Mouse (Mus musculus) liver, embryonic 13.5 days (tissue): ENCODE data around the gene Crtam. TPM values are rescaled to one million over a fixed set of nuclear protein-coding genes. Genes with fewer than 3 reads are reported as not detected.
A peak's percentile ranks its signal among the peaks of the same experiment; 100 is the strongest.

Source experiments
- ATAC-seq: fragments of 200-750 bp; cut with Nextera tagmentation; 2 replicates; pipeline ENCODE4 v1.8.0; 2017; ENCODE audit warnings: low read depth, mild to moderate bottlenecking, moderate number of reproducible peaks, moderate library complexity
- DNase-seq: peaks from one replicate; pipeline ENCODE4 v3.0.0; 2022
- H3K27ac ChIP-seq: fragments of 300-500 bp; sonication (generic); 2 replicates; pipeline ENCODE4 v1.5.1; 2015; ENCODE audit warnings: moderate library complexity, mild to moderate bottlenecking, inconsistent platforms
- H3K27me3 ChIP-seq: fragments of 300-500 bp; sonication (generic); 2 replicates; pipeline ENCODE4 v1.6.1; 2015; ENCODE audit warnings: mild to moderate bottlenecking, inconsistent platforms
- H3K36me3 ChIP-seq: fragments of 300-500 bp; sonication (generic); 2 replicates; pipeline ENCODE4 v1.6.1; 2015; ENCODE audit warnings: mild to moderate bottlenecking, inconsistent platforms
- H3K4me1 ChIP-seq: fragments of 300-500 bp; sonication (generic); replicated peaks from 2 replicates; pipeline ENCODE4 v1.6.1; 2015; ENCODE audit warnings: inconsistent platforms
- H3K4me2 ChIP-seq: fragments of 300-500 bp; sonication (generic); 2 replicates; pipeline ENCODE4 v1.6.1; 2015; ENCODE audit warnings: inconsistent platforms, mild to moderate bottlenecking, moderate library complexity
- H3K4me3 ChIP-seq: fragments of 300-500 bp; sonication (generic); replicated peaks from 2 replicates; pipeline ENCODE4 v1.5.1; 2015; ENCODE audit warnings: mild to moderate bottlenecking, inconsistent platforms
- H3K9ac ChIP-seq: fragments of 300-500 bp; sonication (generic); 2 replicates; pipeline ENCODE4 v1.6.1; 2015; ENCODE audit warnings: mild to moderate bottlenecking, inconsistent platforms
- H3K9me3 ChIP-seq: fragments of 300-500 bp; sonication (generic); replicated peaks from 2 replicates; pipeline ENCODE4 v1.6.1; 2016; ENCODE audit warnings: inconsistent platforms
- WGBS: fragments of 180-500 bp; shearing (Covaris S2); methylation state at CpG from one replicate; pipeline ENCODE4 v1.1.7; 2015; ENCODE audit not compliant: insufficient replicate concordance; 5-methylcytosine and 5-hydroxymethylcytosine counted together
- polyA plus RNA-seq: library from polyadenylated mRNA; unstranded; fragments of >200 nt; fragmentation: Nextera tagmentation; extraction: Ambion mirVana; gene quantifications from 2 replicates; pipeline ENCODE4 v1.2.1, GENCODE M21; 2015

The Crtam gene
- polyA plus RNA-seq, 1 experiment from 2014 or later, result 0.03 TPM

DNA sequence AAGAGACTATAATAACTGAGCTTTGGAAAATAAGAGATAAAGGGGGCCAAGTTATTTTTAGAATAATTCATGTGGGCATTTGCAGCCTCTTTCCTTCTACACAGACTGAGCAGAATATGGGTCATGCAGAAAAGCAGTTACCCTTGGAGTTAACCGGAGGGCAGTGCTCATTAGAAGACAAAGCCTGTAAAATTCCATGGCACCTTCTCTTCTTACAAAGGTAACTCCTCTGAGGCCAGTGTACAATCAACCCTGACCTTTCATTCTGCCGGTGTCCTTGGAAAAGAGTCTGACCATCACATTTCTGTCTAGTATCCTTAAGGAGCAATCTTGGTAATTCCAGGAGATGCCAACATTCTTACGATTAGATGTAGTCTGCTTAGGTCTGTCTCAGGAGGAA lies 37.0 kb upstream of the Crtam start:
- 64% methylated on average over 3 of the region's 3 CpGs for WGBS
- no peaks in the 10 kb centered on the region for H3K27me3 ChIP-seq
- DNase-seq (no peak), ATAC-seq (no peak)
- no peak overlapping the region for H3K27ac ChIP-seq
- no peak overlapping the region for H3K4me3 ChIP-seq
- no peak overlapping the region for H3K9ac ChIP-seq
- no peak overlapping the region for H3K4me2 ChIP-seq
- 0 out of 2 replicates have a peak, but pooled peaks cover 3% of the 10 kb centered on the region for H3K4me1 ChIP-seq
- no peaks in the 10 kb centered on the region for H3K36me3 ChIP-seq
- no peaks in the 10 kb centered on the region for H3K9me3 ChIP-seq

DNA sequence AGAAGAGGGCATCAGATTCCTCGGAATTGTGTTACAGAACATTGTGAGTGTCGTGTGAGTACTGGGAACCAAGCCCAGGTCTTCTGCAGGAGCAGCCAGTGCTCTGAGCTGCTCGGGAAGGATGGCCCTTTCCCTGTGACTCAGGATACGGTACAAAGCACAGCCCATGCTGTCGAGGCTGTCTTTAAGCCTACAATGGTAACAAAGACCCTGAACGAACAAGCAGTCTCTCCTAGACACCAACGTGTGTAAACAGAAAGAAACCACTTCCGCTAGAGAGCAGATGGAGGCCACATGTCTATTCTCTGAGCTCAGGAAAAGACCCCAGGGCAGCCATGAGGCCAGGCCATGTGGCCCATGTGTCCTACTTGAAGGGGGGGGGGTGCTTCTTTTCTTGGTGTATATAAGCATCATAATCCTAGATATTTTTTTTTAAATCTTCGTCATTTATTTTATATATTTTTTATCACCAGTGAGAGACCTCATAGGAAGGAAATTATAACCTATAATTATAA lies 33.8 kb upstream of the Crtam start:
- Histone ChIP-seq H3K9me3 (no peaks in the 10 kb centered on the region), H3K4me3 (no peak overlapping the region), H3K27me3 (no peaks in the 10 kb centered on the region), H3K27ac (no peak overlapping the region), H3K36me3 (no peaks in the 10 kb centered on the region), H3K4me2 (no peak overlapping the region), H3K4me1 (0 out of 2 replicates have a peak, but pooled peaks cover 3% of the 10 kb centered on the region), H3K9ac (no peak overlapping the region)
- DNase-seq, result no peak
- no peak for ATAC-seq
- 63% methylated on average over 9 of the region's 9 CpGs for WGBS

DNA sequence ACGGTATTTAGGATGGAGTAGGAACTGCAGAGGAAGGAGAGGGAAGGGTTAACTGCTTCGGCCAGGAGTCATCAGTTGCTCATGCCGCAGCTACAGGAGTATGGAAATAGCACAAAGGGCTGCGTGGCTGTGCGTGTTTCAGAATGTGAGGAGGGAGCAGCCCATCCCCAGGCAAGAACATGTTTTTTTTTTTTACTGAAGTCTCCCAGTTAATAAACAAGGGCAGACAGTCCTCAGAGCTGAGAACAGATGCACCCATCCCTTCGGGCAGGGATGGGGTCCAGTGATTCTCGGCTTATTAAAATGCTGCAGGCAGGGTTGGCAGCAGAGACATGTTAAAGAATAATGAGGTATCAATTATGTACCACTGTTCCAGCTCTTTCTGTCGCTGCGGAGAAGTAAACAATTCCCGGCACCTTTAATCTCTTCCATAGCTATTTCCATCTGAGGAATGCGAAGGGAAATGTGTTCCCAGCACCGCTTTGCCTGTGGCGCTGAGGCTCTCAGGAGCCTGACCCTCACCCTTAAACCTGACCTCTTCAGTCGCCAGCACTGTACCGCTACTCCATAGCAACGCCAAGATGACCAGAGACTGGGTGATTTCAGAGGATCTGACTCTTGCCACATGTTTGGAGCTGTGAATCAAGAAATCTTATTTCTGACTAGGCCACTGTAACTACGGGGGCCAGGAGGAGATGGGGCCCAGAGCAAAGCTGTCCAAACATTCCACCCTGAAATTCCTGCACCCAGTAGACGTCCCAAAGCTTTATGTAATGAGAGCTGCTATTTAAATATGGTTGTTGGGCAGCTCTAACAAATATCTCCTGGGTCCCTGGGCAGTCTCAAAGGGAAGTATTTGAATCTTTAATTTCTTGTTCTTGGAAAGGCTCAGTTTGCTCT lies 27.4 kb upstream of the Crtam start:
- DNase-seq (no peak), ATAC-seq (no peak)
- Histone ChIP-seq H3K27me3 (no peaks in the 10 kb centered on the region), H3K9me3 (no peaks in the 10 kb centered on the region), H3K36me3 (no peaks in the 10 kb centered on the region), H3K4me1 (no peaks in the 10 kb centered on the region), H3K4me3 (no peak overlapping the region), H3K9ac (no peak overlapping the region), H3K27ac (no peak overlapping the region), H3K4me2 (no peak overlapping the region)
- WGBS, result 69% methylated on average over 18 of the region's 18 CpGs

DNA sequence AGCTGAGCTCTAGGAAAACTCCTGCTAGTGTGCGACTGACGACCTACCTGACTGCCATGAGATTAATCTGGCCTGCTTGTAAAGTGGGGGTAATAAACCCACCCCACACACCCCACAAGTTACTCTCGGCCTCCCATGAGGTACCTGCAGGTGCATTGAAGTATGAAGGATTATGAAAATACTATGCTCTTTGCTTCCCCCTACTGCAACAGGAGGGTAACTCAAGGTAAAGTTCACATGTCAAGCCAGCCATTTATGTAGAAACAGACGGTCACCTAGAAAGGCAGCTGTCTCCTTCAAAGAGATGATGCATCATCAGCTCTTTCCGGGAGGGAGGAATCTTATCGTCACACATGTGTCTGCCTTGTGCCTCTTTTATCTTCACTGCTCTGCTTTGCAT lies 25.4 kb upstream of the Crtam start:
- 67% methylated on average over 6 of the region's 6 CpGs for WGBS
- no peaks in the 10 kb centered on the region for H3K9me3 ChIP-seq
- H3K27me3 ChIP-seq, result no peaks in the 10 kb centered on the region
- no peak overlapping the region for H3K4me3 ChIP-seq
- no peak for DNase-seq
- ATAC-seq, result no peak
- H3K27ac ChIP-seq, result no peak overlapping the region
- no peak overlapping the region for H3K4me2 ChIP-seq
- no peak overlapping the region for H3K9ac ChIP-seq
- H3K36me3 ChIP-seq, result no peaks in the 10 kb centered on the region
- H3K4me1 ChIP-seq, result no peaks in the 10 kb centered on the region

DNA sequence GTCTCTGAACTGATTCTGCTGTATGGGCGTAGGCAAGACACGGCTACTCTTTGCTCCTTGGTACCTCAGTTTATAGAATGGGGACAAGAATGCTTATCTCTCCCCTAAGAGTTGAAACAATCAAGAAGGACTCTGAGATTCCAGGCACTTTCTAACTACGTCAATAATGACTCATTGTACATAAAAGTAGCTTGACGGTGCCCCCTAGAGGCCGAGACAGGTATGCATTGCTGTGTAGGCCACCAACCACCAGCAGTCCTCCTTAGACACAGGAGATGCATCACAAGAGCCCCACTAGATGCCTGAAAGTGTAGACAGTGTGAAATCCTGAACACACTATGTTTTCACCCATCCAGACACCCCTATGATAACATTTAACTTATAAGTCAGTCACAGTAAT lies 24.0 kb upstream of the Crtam start:
- 39% methylated on average over 5 of the region's 5 CpGs for WGBS
- Histone ChIP-seq H3K4me1 (no peaks in the 10 kb centered on the region), H3K36me3 (no peaks in the 10 kb centered on the region), H3K27ac (no peak overlapping the region), H3K4me2 (no peak overlapping the region), H3K27me3 (no peaks in the 10 kb centered on the region), H3K9ac (no peak overlapping the region), H3K9me3 (no peaks in the 10 kb centered on the region), H3K4me3 (no peak overlapping the region)
- ATAC-seq, result no peak
- DNase-seq, result peak; percentile 19

DNA sequence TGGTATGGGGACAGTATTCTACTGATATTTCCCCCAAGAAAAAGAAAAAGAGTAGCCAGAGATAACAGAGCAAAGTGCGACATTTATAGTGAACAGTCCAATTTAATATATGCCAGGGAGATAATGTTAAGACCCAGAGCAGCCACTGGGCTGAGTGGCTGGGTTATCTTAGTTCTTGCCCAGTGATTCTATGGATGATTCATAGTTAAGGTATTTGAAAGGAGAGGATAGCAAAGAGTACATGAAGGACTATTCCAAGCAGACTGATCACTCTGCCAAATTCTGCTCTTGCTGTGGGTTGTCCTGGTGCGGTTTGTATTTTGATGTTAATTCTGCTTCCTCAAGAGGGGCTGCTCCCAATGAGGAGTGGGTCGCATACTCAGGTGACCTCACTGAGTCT lies 17.3 kb upstream of the Crtam start:
- no peaks in the 10 kb centered on the region for H3K36me3 ChIP-seq
- H3K4me3 ChIP-seq, result no peak overlapping the region
- H3K27me3 ChIP-seq, result no peaks in the 10 kb centered on the region
- H3K4me2 ChIP-seq, result no peak overlapping the region
- DNase-seq, result no peak
- H3K9ac ChIP-seq, result no peak overlapping the region
- no peak for ATAC-seq
- H3K27ac ChIP-seq, result no peak overlapping the region
- no peaks in the 10 kb centered on the region for H3K4me1 ChIP-seq
- 62% methylated on average over 3 of the region's 3 CpGs for WGBS
- H3K9me3 ChIP-seq, result no peaks in the 10 kb centered on the region

DNA sequence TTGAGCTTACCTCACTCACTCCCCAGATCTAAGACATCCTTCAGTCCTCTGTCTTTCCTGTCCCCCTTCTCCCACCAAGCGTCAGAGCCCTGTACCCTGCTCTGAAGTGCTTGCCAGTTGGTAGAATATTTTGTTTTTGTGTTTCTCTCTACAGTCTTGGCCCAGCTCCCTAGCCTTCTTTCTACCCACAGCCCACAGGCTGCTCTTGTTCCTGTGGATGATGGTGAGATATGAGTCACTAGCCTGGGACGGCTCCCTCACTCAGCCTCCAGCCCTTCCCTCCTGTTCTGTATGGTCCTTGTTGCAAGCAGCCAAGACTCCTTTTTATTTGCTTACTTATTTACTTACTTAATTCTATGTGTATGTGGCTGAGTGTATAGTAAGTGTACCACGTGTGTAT lies 16.1 kb upstream of the Crtam start:
- Histone ChIP-seq H3K4me3 (no peak overlapping the region), H3K27me3 (no peaks in the 10 kb centered on the region), H3K36me3 (no peaks in the 10 kb centered on the region), H3K4me1 (no peaks in the 10 kb centered on the region), H3K9ac (no peak overlapping the region), H3K4me2 (no peak overlapping the region), H3K27ac (no peak overlapping the region), H3K9me3 (no peaks in the 10 kb centered on the region)
- ATAC-seq, result no peak
- DNase-seq, result no peak
- 69% methylated on average over 3 of the region's 3 CpGs for WGBS

DNA sequence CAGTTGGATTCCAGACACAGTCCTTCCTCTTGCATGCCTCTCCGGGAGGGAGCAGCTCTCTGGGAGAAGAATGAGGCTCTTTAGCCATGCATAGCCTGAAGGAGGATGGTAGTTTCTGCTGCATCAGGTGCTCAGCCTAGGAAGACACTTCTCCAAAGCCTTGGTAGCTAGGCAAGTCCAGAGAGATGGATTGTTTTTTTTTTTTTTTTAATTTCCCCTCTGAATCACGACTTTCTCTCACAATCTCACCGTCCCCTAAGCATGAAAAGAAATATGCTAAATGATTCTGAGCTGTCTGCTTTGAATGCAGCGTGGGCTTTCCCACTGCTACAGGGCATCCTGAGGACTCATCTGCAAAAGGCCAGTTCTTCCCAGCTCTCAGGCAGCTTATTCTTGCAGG lies 10.1 kb upstream of the Crtam start:
- H3K9ac ChIP-seq, result no peak overlapping the region
- no peaks in the 10 kb centered on the region for H3K9me3 ChIP-seq
- no peak for ATAC-seq
- 74% methylated on average over 4 of the region's 4 CpGs for WGBS
- no peak overlapping the region for H3K27ac ChIP-seq
- no peaks in the 10 kb centered on the region for H3K27me3 ChIP-seq
- no peaks in the 10 kb centered on the region for H3K4me1 ChIP-seq
- H3K4me3 ChIP-seq, result no peak overlapping the region
- no peak overlapping the region for H3K4me2 ChIP-seq
- no peaks in the 10 kb centered on the region for H3K36me3 ChIP-seq
- DNase-seq, result no peak

DNA sequence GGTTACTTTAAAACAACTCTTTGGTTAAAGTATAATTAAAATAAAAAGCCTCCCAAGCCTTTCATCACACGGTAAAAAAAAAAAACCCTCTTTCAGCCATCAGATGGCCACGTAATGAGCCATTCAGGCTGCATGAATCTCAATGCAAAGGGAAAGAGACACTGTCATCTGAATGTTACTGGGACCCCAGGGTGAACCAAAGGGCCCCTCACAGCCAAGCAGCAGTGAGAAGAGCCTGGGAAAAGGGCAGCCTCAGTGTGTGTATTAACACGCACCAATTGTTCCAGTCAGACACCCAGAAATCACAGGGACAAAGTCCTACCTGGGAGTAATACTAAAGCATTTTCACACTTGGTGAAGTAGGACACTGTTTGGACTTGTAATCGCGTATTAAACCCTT lies 8.0 kb upstream of the Crtam start:
- H3K27me3 ChIP-seq, result no peaks in the 10 kb centered on the region
- ATAC-seq (no peak), DNase-seq (no peak)
- H3K4me2 ChIP-seq, result no peak overlapping the region
- H3K4me1 ChIP-seq, result no peaks in the 10 kb centered on the region
- H3K36me3 ChIP-seq, result no peaks in the 10 kb centered on the region
- H3K27ac ChIP-seq, result no peak overlapping the region
- H3K9me3 ChIP-seq, result no peaks in the 10 kb centered on the region
- H3K4me3 ChIP-seq, result no peak overlapping the region
- WGBS, result 81% methylated on average over 5 of the region's 5 CpGs
- no peak overlapping the region for H3K9ac ChIP-seq

DNA sequence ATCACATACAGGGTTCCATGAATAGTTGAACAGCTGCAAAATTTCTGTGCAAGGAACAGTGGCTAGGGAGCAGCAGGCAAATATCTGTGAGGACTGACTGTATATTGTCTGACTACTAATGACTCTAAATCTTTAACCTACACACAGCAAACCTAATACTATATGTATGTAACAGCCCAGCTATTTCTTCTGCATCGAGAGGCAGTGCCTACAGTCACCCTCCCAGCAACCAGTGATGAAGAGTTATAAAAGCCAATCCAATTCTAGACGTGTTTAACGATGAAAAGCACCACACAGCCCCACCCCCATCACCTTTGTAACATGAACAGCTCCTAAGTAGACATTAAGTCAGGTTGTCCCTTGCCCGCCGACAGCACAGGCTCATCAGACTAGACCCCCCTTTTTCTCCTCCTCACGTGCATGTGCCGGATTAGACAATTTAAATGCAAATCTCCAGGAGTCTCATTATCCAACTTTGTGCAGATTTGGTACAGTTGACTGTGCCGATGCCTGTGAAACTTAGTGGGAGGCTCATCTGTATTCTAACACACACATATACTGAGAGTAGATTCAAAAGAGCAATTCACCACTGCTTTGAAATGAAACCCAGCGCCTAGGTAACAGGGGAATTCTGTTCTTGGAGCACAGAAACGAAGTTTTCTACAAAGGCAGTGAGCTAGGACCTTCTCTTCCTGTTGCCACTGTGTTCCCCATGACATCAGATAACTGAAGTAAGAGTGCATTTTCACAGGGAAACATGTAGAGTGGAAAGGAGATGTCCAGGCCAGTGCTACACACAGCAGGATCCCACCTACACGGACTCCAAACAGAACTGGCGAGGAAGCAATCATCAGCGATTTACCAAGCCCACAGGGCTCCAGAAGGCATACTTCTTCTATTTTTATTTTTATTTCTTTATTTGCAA lies 7.3 kb upstream of the Crtam start:
- Histone ChIP-seq H3K9me3 (no peaks in the 10 kb centered on the region), H3K4me2 (no peak overlapping the region), H3K27me3 (no peaks in the 10 kb centered on the region), H3K36me3 (no peaks in the 10 kb centered on the region), H3K4me1 (no peaks in the 10 kb centered on the region), H3K4me3 (no peak overlapping the region), H3K27ac (no peak overlapping the region), H3K9ac (no peak overlapping the region)
- WGBS, result 76% methylated on average over 13 of the region's 13 CpGs
- ATAC-seq (no peak), DNase-seq (no peak)

DNA sequence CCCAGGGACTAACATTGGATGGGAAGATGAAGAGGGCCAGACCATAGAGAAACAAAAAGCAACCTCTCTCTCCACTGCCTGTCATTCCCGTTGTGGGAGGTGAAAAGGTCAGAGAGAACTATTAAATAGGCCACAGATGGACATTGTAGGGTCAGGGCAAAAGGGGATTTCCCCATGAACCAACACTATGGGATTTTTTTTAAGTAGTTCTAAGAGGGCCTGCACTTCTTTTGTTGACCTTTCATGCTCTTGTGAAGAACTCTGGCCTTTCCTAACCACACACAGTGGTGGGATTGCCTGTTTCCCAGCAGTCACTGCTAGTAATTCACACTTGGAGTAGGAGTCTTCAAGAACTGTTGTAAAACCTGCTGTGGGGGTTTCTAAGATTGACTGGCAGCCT lies 3.4 kb upstream of the Crtam start:
- Histone ChIP-seq H3K4me1 (no peaks in the 10 kb centered on the region), H3K27me3 (no peaks in the 10 kb centered on the region), H3K36me3 (no peaks in the 10 kb centered on the region), H3K4me2 (no peak overlapping the region), H3K9ac (no peak overlapping the region), H3K9me3 (no peaks in the 10 kb centered on the region), H3K4me3 (no peak overlapping the region), H3K27ac (no peak overlapping the region)
- 29% methylated on average over 1 of the region's 1 CpGs for WGBS
- ATAC-seq (0 out of 2 replicates have a peak, but pooled peaks have one; percentile 15), DNase-seq (no peak)
